Mouse (Mus musculus): Measurements from ENCODE around the gene Tmem94.
A peak's percentile ranks its signal among the peaks of the same experiment; 100 is the strongest.

Gene Tmem94

DNA sequence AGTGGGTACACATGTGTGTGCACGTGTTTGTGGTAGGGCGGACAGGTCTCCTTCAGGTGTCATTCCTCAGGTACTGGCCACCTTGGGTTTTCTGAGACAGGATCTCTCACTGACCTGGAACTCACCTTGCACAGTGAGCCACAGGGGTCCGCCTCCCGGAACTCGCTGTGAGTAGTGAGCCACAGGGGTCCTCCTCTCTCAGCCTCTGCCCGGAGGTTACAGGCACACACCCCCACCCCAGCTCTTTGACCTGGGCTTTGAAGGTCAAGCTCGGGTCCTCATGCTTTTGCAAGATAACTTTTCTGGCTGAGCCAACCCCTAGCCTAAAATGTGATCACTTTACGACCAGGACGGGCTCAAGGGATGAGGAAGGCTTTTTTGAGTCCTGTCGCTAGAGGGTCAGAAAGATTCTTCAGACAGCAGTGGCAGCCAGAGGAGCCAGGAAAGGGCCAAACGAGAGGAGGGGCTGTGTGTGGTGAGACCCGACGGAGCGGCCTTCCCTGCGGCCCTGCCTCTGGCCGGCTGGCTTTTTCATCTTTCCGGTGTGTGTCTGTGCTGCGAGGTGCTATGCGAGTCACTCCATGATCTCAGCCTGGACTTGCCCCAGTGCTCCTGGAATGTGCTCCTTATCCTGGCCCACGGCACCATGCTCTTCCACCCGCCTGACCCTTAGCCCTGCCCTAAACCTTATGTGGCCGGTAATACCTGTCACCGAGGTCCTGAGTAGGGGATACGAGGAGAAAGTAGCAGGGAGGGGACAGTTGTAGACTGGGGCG lies 65.5 kb downstream of the Tmem94 start:
- no peak for DNase-seq (ENCODE audit: extremely low read depth, insufficient read length, low spot score)

GRCm38 (mm10) chr11:115831518-115831917 lies 66.3 kb downstream of the Tmem94 start:
- no peak for DNase-seq (ENCODE audit: extremely low read depth, insufficient read length, low spot score)

GRCm38 (mm10) chr11:115832064-115832463 lies 66.8 kb downstream of the Tmem94 start:
- no peak for DNase-seq (ENCODE audit: extremely low read depth, insufficient read length, low spot score)

DNA sequence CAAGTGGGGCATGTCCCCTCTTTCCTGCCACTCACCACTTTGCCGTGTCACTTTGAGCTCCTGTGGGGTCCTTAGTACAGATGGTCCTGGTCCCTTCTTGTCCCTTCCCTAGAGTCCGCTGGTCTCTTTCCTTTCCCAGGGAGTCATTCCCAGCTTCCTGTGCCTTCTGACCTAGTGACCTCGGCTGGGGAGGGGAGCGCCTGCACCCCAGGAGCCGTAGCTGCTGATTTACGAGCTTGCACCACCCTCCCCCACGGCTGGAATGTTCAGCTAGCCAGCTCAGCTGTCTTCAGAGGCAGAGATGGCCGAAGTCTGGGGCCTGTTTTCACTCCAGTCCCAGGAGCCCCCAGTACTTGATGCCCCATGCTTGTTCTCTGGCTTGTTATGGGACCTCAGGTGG lies 67.3 kb downstream of the Tmem94 start:
- DNase-seq (ENCODE audit: extremely low read depth, insufficient read length, low spot score), result no peak

DNA sequence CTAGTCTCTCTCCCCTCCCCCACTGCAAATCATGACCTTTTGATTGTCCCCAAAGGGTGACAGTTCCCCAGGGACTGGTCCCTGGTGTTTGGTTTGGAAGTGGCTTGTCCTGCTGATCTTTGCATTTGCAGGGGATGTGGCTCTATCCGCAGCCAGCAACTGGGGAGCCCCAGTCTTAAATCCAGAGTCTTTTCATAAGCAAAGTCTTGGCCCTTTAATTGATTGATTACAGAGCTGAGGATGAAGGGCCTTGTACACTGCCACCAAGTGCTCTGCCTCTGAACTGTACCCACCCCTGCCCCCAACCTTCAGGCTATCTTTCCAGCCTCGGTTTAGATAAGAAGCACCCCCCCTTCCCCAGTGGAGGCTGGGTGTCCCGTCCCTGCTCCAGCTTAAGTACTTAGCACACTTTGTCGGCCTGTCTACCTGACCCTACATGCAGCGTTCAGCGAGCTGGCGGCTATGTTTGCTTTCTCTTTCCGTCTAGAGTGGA lies 67.8 kb downstream of the Tmem94 start:
- DNase-seq (ENCODE audit: extremely low read depth, insufficient read length, low spot score), result no peak

DNA sequence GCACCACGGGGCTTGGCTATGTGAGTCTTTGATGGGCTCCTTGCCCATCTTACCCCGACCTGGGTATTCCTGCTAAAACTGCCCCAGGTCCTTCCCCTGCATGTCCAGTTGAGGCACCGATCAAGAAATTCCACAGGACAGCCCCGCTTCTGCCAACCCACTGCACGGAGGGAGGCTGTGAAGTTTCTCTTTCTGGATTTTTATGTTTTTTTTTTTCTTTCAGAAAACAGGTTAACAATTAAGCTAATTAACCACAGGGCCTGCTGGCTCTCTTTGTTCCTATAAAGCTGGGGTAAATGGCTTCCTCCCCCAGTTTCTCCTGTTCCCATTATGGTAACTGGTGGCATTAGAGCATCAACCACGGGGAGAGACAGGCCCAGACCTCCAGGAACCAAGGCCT lies 68.8 kb downstream of the Tmem94 start:
- DNase-seq (ENCODE audit: extremely low read depth, insufficient read length, low spot score), result no peak

GRCm38 (mm10) chr11:115836656-115837395 lies 71.6 kb downstream of the Tmem94 start:
- no peak for DNase-seq (ENCODE audit: extremely low read depth, insufficient read length, low spot score)

DNA sequence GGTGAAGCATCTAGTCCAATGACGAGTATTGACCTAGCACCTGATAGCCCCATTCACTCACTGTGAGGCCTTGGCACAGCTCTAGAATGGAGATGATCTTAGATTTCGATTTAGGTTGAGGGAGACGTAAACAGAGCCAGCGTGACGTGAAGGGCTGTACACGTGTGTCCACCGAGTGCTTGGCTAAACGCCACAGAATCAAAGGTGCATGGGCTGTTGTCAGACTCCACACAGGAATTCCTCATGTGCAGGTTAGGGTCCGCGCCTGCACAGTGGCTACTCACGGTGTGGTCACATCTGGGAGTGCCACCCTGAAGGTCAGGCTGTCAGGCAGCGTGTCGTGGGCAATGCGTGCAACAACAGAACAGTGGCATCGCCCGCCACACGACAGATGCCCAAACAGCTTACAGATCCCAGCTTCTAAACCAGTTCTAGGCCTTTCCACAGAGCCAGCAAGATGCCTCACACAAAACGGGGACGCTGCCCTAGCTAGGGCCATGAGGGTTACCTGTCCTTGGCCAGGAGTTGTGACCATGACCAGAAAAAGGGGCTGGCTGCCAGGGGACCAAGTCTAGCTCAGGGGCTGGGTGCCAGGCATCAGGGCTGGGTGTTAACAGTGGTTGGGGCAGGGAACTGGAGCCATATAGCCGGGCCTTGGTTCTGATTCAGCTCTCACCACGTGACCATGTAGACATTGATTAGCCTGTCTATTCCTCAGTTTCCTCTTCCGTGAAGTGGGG lies 72.5 kb downstream of the Tmem94 start:
- DNase-seq (ENCODE audit: extremely low read depth, insufficient read length, low spot score), result no peak

GRCm38 (mm10) chr11:115838895-115839311 lies 73.7 kb downstream of the Tmem94 start:
- peak; percentile 46 for DNase-seq (ENCODE audit: extremely low read depth, insufficient read length, low spot score)

- DNase-seq (ENCODE audit: extremely low read depth, insufficient read length, low spot score), result no peak
Measured at GRCm38 (mm10) chr11:115839732-115840131, 74.5 kb downstream of the Tmem94 start.

DNA sequence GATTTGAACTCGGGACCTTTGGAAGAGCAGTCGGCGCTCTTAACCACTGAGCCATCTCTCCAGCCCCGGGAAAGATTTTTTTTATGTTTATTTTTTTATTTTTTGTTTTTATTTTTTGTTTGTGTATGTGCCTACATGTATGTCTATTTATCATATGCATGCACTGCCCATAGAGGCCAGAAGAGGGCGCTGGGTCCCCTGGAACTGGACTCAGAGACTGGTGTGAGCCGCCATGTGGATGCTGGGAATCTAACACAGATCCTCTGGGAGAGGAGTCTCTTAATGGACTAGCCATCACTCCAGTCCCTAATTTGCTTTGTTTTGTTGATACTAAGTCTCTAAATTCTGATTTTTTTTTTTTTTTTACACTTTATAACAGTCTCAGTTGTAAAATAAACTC lies 75.8 kb downstream of the Tmem94 start:
- DNase-seq (ENCODE audit: extremely low read depth, insufficient read length, low spot score), result no peak

DNA sequence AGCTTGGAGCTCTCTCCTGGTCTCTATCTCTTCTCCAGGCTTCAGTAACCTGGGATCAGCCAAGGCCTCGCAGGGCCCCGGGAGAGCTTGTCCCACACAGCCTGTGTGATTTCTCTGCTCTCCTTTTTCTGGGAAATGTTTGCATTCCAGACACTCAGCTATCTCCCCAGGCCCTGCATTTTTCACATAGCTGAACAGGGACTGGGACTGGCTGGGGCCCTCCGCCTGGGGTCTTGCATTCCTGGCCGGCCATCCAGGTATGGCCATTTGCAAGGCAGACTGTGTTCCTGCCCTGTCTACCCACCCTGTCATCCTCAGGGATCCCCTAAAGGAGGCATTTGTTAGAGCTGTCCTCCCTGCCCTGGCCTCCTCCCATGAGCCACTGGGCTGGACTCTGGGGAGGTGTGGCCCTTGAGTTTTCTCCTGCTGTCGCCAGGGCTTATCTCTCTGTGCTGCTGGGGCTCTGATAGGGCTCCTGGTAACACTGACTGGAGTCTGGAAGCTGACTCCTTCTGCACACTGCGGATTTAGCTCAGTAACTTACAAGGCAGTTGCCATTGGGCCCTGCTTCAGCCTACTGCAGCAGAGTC lies 76.8 kb downstream of the Tmem94 start:
- DNase-seq (ENCODE audit: extremely low read depth, insufficient read length, low spot score), result no peak

- DNase-seq (ENCODE audit: extremely low read depth, insufficient read length, low spot score), result no peak
Measured at GRCm38 (mm10) chr11:115843141-115843890, 78.1 kb downstream of the Tmem94 start.

DNA sequence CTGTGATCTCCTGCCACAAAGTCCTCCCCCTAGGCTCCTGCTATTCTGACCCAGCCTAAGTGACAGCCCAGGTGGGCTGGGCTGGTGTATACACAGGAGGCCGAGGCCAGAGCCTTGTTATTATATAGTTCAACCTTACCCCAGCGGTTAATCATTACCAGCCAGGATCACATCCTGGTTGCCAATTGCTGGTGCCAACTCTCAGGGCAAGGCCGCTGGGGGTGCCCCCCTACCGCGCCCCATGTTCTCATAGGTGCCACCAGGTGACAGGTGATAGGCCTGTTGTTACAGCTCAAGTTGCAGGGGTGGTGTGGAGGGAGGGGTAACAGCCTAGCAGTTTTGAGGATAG lies 78.6 kb downstream of the Tmem94 start:
- DNase-seq (ENCODE audit: extremely low read depth, insufficient read length, low spot score), result no peak

GRCm38 (mm10) chr11:115844240-115844639 lies 79.0 kb downstream of the Tmem94 start:
- no peak for DNase-seq (ENCODE audit: extremely low read depth, insufficient read length, low spot score)

DNA sequence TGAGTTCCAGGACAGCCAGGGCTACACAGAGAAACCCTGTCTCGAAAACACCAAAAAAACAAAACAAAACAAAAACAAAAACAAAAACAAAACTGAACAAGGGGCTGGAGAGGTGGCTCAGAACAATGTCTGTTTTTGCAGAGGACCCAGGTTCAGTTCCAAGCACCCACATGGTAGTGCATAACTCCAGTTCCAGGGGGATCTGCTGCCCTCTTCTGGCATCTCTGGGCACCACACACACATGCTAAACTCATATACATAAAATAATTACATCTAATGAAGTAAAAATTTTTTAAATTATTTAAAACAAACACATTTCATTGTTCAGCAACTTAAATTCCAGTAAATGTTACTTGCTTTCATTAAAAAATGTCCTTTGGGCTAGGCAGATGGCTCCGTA lies 80.6 kb downstream of the Tmem94 start:
- DNase-seq (ENCODE audit: extremely low read depth, insufficient read length, low spot score), result no peak
